Mouse (Mus musculus) hindbrain, embryonic 12.5 days (tissue): Measurements from ENCODE around the gene Gm9573. TPM values are rescaled to one million over a fixed set of nuclear protein-coding genes. Genes with fewer than 3 reads are reported as not detected.

Experiments used
- ATAC-seq: fragments of 200-750 bp; cut with Nextera tagmentation; 2 replicates; pipeline ENCODE4 v1.8.0; 2017; ENCODE audit warnings: moderate TSS enrichment; ENCODE audit not compliant: low FRiP score
- H3K27ac ChIP-seq: fragments of 300-500 bp; sonication (generic); 2 replicates; pipeline ENCODE4 v1.5.1; 2016; ENCODE audit warnings: mild to moderate bottlenecking
- H3K27me3 ChIP-seq: fragments of 300-500 bp; sonication (generic); 2 replicates; pipeline ENCODE4 v1.6.1; 2016; ENCODE audit warnings: mild to moderate bottlenecking
- H3K36me3 ChIP-seq: fragments of 300-500 bp; sonication (generic); 2 replicates; pipeline ENCODE4 v1.6.1; 2016; ENCODE audit warnings: mild to moderate bottlenecking
- H3K4me1 ChIP-seq: fragments of 300-500 bp; sonication (generic); 2 replicates; pipeline ENCODE4 v1.6.1; 2016
- H3K4me2 ChIP-seq: fragments of 300-500 bp; sonication (generic); replicated peaks from 2 replicates; pipeline ENCODE4 v1.6.1; 2016; ENCODE audit warnings: mild to moderate bottlenecking
- H3K4me3 ChIP-seq: fragments of 300-500 bp; sonication (generic); 2 replicates; pipeline ENCODE4 v1.5.1; 2016; ENCODE audit warnings: mild to moderate bottlenecking
- H3K9ac ChIP-seq: fragments of 300-500 bp; sonication (generic); 2 replicates; pipeline ENCODE4 v1.6.1; 2016; ENCODE audit warnings: mild to moderate bottlenecking, moderate library complexity
- H3K9me3 ChIP-seq: fragments of 300-500 bp; sonication (generic); replicated peaks from 2 replicates; pipeline ENCODE4 v1.6.1; 2016; ENCODE audit warnings: mild to moderate bottlenecking
- WGBS: fragments of 180-500 bp; shearing (Covaris S2); methylation state at CpG from one replicate; pipeline ENCODE4 v1.1.7; 2016; 5-methylcytosine and 5-hydroxymethylcytosine counted together
- polyA plus RNA-seq: library from polyadenylated mRNA; unstranded; fragments of >200 nt; fragmentation: Nextera tagmentation; extraction: Ambion mirVana; gene quantifications from 2 replicates; pipeline ENCODE4 v1.2.1, GENCODE M21; 2016

Gene Gm9573
- polyA plus RNA-seq, 1 experiment from 2014 or later = not detected

DNA sequence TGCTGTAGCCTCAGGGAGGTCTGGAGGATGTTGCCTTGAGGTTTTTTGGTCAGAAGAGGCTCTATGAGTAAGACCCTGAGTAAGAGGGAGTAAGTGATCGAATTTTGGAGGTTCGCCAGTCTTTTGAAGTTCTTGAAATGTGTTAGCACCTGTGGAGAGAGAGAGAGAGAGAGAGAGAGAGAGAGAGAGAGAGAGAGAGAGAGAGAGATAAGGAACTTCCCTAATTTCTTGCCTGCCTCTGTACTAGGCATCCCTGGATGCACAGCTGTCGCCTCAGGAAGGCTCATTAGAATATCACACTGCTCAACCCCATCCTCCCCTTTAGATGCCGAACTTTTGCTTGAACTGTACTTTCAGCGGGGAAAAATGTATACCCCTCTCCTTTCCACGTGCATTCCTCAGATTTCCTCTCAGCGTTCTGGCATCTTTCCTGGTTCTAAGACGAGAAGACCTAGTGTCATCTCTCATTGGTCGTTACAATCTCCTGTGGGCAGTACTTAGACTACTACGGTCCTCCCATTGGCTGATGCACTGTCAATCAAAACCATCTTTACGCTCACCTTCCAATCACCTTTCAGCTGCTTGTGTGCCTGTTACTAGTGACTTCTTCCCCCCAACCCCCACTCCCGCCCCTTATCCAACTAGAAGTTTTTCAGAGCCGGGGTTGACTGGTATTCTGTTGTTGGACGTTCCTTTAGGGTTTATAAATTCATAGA, 12.2 kb upstream of the Gm9573 start:
- H3K4me2 ChIP-seq = peak overlapping the region; percentile 40
- peaks cover 8% of the 10 kb centered on the region for H3K4me1 ChIP-seq
- no peak overlapping the region for H3K9ac ChIP-seq
- H3K4me3 ChIP-seq = no peak overlapping the region
- peaks cover 10% of the 10 kb centered on the region; the same call in 1 of the 2 replicates for H3K27me3 ChIP-seq
- 27% methylated on average over 14 of the region's 14 CpGs for WGBS
- H3K36me3 ChIP-seq = no peaks in the 10 kb centered on the region
- ATAC-seq = peak; percentile 55; the same call in 1 of the 2 replicates
- H3K27ac ChIP-seq = no peak overlapping the region
- no peaks in the 10 kb centered on the region for H3K9me3 ChIP-seq

DNA sequence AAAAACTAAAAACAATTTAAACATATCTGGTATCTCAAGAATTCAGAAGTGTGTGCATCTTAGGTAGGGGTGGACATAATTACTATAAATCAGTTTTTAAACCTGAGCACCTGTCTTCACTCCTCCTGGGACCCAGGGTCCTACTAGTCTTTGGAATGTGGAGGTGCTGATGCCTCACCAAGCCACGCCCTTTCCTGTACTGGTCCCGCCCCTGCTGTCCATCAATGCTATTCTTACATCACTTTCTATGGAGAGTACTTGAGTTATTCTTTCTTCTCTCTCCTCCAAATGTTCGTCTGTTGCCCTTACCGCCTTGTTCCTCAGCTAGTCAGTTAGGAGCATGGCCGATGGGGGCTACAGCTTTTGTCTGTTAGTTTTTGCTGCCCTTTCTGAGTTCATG, 9.9 kb upstream of the Gm9573 start:
- H3K27me3 ChIP-seq = peaks cover 10% of the 10 kb centered on the region; the same call in 1 of the 2 replicates
- 44% methylated on average over 5 of the region's 5 CpGs for WGBS
- H3K9me3 ChIP-seq = no peaks in the 10 kb centered on the region
- no peak overlapping the region for H3K4me3 ChIP-seq
- peaks cover 8% of the 10 kb centered on the region for H3K4me1 ChIP-seq
- H3K27ac ChIP-seq = no peak overlapping the region
- no peak overlapping the region for H3K9ac ChIP-seq
- no peaks in the 10 kb centered on the region for H3K36me3 ChIP-seq
- no peak overlapping the region for H3K4me2 ChIP-seq
- no peak for ATAC-seq

DNA sequence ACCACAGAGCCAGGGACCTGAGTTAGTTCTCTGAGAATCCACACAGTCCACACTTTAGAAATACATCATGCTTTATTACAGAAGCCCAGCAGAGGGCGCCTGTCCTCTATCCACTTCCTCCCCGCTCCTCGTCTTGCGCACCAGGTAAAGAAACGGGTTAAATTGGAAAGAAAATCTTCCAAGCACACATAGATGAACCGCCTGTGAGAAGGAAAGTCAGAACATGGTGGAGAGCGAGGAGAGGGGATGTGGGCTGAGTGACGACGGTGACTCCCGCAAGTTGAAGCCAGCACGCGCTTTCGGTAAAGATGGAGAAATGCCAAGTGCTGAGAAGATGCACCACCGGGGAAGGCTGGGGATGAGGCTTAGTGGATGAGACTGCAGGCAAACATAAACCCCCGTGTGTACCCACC, 9.3 kb upstream of the Gm9573 start:
- peak overlapping the region; percentile 63 for H3K4me2 ChIP-seq
- ATAC-seq = 0 out of 2 replicates have a peak, but pooled peaks have one; percentile 54
- H3K9me3 ChIP-seq = no peaks in the 10 kb centered on the region
- peaks cover 8% of the 10 kb centered on the region for H3K4me1 ChIP-seq
- H3K27ac ChIP-seq = no peak overlapping the region
- under 1% methylated on average over 15 of the region's 15 CpGs for WGBS
- peaks cover 10% of the 10 kb centered on the region; the same call in 1 of the 2 replicates for H3K27me3 ChIP-seq
- peak overlapping the region; percentile 38; the same call in 1 of the 2 replicates for H3K9ac ChIP-seq
- peak overlapping the region; percentile 34 for H3K4me3 ChIP-seq
- no peaks in the 10 kb centered on the region for H3K36me3 ChIP-seq

DNA sequence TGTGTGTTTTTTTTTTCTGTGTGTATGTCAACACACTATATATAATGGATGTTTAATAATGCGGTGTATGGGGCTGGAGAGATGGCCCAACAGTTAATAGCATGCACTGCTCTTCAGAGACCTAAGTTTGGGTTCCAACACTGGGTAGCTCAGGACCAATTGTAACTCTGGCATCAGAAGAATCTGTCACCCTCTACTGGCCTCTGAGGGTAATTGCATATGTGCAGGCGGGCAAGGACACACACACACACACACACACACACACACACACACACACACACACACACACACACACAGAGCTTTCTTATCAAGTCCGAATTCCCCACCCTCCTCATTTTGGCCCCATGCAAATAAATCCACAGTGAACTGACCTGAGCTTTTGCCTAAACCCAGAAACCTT, 8.8 kb upstream of the Gm9573 start:
- Histone ChIP-seq H3K27ac (no peak overlapping the region), H3K4me3 (no peak overlapping the region), H3K36me3 (no peaks in the 10 kb centered on the region), H3K27me3 (peaks cover 10% of the 10 kb centered on the region; the same call in 1 of the 2 replicates), H3K9ac (no peak overlapping the region), H3K9me3 (no peaks in the 10 kb centered on the region), H3K4me1 (peaks cover 8% of the 10 kb centered on the region), H3K4me2 (no peak overlapping the region)
- no peak for ATAC-seq
- WGBS = 91% methylated on average over 2 of the region's 3 CpGs

DNA sequence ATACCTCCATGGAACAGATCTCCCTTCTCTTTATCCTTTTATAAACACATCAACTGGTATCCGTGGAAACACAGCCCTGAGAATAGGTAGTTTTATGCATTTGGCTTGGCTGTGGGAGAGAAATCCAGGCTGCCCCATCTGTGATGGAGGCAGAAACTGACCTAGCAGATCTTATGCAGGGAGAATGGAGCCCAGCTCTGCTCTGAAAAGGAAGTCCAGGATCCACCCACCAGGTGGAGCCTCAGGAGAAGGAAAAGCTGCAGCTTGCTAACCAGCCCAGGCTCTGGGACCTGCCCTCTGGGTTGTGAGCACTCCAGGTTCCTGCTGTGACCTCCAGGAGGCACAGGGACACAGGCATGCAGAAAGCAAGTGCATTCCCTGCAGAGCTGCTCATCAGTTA, 7.6 kb upstream of the Gm9573 start:
- WGBS = 21% methylated on average over 1 of the region's 1 CpGs
- H3K4me2 ChIP-seq = no peak overlapping the region
- no peak overlapping the region for H3K9ac ChIP-seq
- peaks cover 8% of the 10 kb centered on the region for H3K4me1 ChIP-seq
- no peaks in the 10 kb centered on the region for H3K36me3 ChIP-seq
- peaks cover 10% of the 10 kb centered on the region; the same call in 1 of the 2 replicates for H3K27me3 ChIP-seq
- H3K9me3 ChIP-seq = no peaks in the 10 kb centered on the region
- H3K27ac ChIP-seq = no peak overlapping the region
- ATAC-seq = no peak
- no peak overlapping the region for H3K4me3 ChIP-seq

DNA sequence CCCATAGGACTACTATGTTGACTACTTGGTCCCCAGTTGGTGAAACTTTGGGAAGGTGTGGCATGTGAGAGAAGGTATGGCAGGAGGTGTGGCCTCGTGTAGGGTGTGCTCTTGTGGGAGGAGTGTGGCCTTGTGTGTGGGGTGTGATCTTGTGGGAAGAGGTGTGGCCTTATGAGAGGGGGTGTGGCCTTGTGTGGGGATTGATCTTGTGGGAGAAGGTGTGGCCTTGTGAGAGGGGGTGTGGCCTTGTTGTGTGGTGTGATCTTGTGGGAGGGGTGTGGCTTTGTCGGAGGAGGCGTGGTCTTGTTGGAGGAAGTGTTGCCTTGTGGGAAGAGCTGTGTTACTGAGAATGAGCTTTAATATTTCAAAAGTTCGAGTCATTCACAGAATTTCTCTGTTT, 9.3 kb downstream of the Gm9573 start:
- no peaks in the 10 kb centered on the region for H3K36me3 ChIP-seq
- H3K9ac ChIP-seq = no peak overlapping the region
- no peak for ATAC-seq
- no peaks in the 10 kb centered on the region for H3K4me1 ChIP-seq
- no peak overlapping the region for H3K4me2 ChIP-seq
- WGBS = 79% methylated on average over 4 of the region's 4 CpGs
- no peak overlapping the region for H3K27ac ChIP-seq
- no peak overlapping the region for H3K4me3 ChIP-seq
- H3K9me3 ChIP-seq = no peaks in the 10 kb centered on the region
- H3K27me3 ChIP-seq = no peaks in the 10 kb centered on the region

DNA sequence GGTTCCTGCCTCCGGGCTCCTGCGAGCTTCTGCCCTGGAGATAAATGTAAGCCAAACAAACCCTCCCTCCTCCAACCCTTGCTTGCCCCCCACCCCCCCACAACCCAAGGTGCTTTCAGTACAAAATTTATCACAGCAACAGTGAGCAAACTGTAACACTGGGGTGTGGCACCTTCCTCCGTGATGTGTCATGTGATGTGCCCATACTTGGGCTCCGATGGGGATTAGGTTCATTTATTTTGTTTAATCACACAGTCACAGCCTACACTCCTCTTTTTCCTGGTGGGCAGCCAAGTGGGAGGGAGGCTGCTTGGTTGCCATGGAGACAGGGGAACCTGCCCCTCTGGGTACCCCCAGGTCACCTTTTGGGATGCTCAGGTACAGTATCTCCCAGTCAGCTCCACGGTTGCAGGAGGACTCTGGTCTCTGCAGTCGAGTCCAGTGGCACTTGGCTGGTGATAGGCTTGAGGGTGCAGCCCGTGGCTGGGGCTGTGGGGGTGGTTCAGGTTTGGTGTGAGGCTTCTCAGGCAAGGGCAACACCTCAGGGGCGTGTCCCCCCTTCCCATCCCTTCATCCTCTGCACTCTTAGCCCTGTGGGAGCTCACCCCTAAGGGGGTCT, 24.6 kb downstream of the Gm9573 start:
- Histone ChIP-seq H3K4me2 (no peak overlapping the region), H3K4me3 (no peak overlapping the region), H3K9ac (no peak overlapping the region), H3K4me1 (no peaks in the 10 kb centered on the region), H3K27me3 (no peaks in the 10 kb centered on the region), H3K27ac (no peak overlapping the region), H3K9me3 (0 out of 2 replicates have a peak, but pooled peaks cover 3% of the 10 kb centered on the region), H3K36me3 (no peaks in the 10 kb centered on the region)
- no peak for ATAC-seq
- 50% methylated on average over 8 of the region's 8 CpGs for whole genome bisulfite sequencing

DNA sequence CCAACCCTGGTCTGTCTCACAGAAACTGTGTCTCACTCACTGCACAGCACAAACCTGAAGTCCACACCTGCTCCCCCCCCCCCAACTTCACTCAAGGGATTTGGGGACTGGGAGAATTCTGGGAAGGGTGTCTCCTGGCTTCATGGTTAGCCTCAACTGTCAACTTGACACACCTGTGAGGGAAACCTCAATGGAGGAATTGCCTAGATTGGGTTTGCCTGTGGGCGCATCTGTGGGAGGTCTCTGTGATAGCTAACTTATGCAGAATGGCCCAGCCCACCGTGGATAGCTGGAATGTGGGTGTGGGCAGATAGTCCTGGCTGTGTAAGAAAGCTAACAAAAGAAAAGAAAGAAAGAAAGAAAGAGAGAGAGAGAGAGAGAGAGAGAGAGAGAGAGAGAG, 25.2 kb downstream of the Gm9573 start, which contains the start of gene Sfta2:
Sfta2 (plus strand) TSS at position 301 of the 400 bp plus-strand sequence.
- Histone ChIP-seq H3K4me1 (no peaks in the 10 kb centered on the region), H3K36me3 (no peaks in the 10 kb centered on the region), H3K4me2 (no peak within 1 kb of the TSS), H3K27ac (no peak within 1 kb of the TSS), H3K9me3 (0 out of 2 replicates have a peak, but pooled peaks cover 6% of the 10 kb centered on the region), H3K9ac (no peak within 1 kb of the TSS), H3K27me3 (no peaks in the 10 kb centered on the region), H3K4me3 (no peak within 1 kb of the TSS)
- 51% methylated on average over 2 of the region's 2 CpGs for WGBS
- ATAC-seq = no peak

DNA sequence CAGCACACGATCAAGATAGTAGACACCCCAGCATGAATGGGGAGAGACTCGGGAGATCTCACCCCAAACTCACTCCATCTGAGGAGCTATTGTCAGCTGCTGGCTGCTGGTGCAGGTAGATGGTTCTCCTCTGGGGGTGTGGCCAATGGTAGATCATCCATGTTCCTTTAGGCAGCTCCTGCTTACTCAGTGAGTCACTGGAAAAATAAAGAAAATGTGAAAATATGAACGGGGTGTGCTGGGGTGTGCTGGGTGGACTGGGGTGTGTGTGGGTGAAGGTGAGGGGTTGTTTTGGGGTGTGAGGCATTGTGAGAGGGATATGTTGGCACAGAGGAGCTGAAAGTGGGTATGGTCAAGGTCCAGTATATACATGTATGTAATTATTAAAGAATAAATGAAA, 29.0 kb downstream of the Gm9573 start:
- no peaks in the 10 kb centered on the region for H3K27me3 ChIP-seq
- 0 out of 2 replicates have a peak, but pooled peaks cover 6% of the 10 kb centered on the region for H3K9me3 ChIP-seq
- no peaks in the 10 kb centered on the region for H3K36me3 ChIP-seq
- no peak overlapping the region for H3K9ac ChIP-seq
- no peaks in the 10 kb centered on the region for H3K4me1 ChIP-seq
- no peak overlapping the region for H3K4me3 ChIP-seq
- no peak overlapping the region for H3K4me2 ChIP-seq
- ATAC-seq = no peak
- H3K27ac ChIP-seq = no peak overlapping the region
- 90% methylated on average over 3 of the region's 3 CpGs for WGBS

DNA sequence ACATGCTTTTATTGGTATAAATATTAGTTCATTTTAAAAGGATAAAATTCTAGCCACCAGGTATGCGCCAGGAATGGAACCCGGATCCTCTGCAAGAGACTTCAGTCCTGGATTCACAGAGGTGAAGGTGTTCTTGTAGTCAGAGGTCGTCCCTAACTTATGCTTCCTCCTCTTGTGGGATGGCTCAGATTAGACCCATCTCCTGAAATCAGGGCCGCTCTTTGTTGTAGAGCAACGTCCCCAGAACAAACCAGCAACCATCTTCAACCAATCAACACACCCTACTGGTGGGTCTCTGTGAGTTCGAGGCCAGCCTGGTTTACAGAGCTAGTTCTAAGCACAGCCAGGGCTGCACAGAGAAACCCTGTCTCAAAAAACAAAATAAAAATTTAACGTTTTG, 32.0 kb downstream of the Gm9573 start:
- no peak for ATAC-seq
- H3K9me3 ChIP-seq = 0 out of 2 replicates have a peak, but pooled peaks cover 6% of the 10 kb centered on the region
- H3K9ac ChIP-seq = no peak overlapping the region
- H3K27me3 ChIP-seq = no peaks in the 10 kb centered on the region
- H3K4me1 ChIP-seq = no peaks in the 10 kb centered on the region
- whole genome bisulfite sequencing = 82% methylated on average over 7 of the region's 7 CpGs
- H3K4me3 ChIP-seq = no peak overlapping the region
- no peak overlapping the region for H3K4me2 ChIP-seq
- H3K36me3 ChIP-seq = no peaks in the 10 kb centered on the region
- no peak overlapping the region for H3K27ac ChIP-seq

DNA sequence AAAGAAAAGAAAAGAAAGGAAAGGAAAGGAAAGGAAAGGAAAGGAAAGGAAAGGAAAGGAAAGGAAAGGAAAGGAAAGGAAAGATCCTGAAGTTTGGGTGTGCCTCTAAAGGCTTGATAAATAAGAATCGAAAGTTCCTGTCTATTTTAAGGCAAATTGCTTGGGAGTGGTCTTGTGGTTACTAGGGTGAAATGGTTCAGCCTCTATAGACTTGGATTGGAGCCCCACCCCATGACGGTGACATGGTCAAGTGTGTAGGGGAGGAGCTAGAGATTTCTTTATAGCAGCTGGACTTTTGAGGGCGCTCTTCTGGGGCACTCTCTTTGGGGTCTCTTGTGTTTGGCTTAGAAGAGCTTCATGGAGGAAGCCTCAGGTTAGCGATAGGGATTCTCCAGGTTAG, 32.7 kb downstream of the Gm9573 start:
- H3K27me3 ChIP-seq = no peaks in the 10 kb centered on the region
- H3K4me3 ChIP-seq = no peak overlapping the region
- WGBS = 44% methylated on average over 4 of the region's 4 CpGs
- H3K9ac ChIP-seq = no peak overlapping the region
- H3K36me3 ChIP-seq = no peaks in the 10 kb centered on the region
- H3K9me3 ChIP-seq = 0 out of 2 replicates have a peak, but pooled peaks cover 6% of the 10 kb centered on the region
- H3K27ac ChIP-seq = no peak overlapping the region
- no peaks in the 10 kb centered on the region for H3K4me1 ChIP-seq
- no peak overlapping the region for H3K4me2 ChIP-seq
- no peak for ATAC-seq

DNA sequence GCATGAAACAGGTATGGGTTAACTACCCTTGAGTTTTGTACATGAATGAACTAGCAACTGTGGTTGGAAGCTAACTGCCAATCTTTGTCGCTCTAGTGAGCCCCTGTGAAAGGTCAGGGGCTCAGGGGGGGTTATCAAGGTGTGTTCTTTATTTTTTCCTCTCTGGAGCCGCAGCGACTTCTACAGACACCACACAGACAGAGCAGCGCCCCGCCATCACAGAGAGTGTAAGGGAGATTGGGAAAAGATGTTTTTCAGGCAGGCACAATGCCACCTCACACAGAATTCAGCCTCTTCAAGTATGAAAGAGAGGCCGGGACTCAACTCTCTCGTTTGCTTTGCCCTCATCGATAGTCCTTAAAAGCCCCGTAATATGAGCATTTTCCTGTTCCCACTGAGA, 34.3 kb downstream of the Gm9573 start:
- no peaks in the 10 kb centered on the region for H3K4me1 ChIP-seq
- 0 out of 2 replicates have a peak, but pooled peaks cover 6% of the 10 kb centered on the region for H3K9me3 ChIP-seq
- ATAC-seq = no peak
- H3K4me3 ChIP-seq = no peak overlapping the region
- no peak overlapping the region for H3K9ac ChIP-seq
- H3K27ac ChIP-seq = no peak overlapping the region
- 81% methylated on average over 9 of the region's 9 CpGs for WGBS
- H3K27me3 ChIP-seq = no peaks in the 10 kb centered on the region
- no peaks in the 10 kb centered on the region for H3K36me3 ChIP-seq
- no peak overlapping the region for H3K4me2 ChIP-seq
